Mouse (Mus musculus): ENCODE data around the gene Esp1.
"Not testable (repeated sequence)": the region's sequence is repeated elsewhere in the genome, so short reads cannot be mapped to it uniquely, and the experiment has no call there.

GRCm38 (mm10) chr17:40717055-40717454 is 9.9 kb upstream of the Esp1 start:
- not testable (repeated sequence) for TF ChIP-seq CHD2 (IDR thresholded peaks at IDR 0.05; ENCODE audit: low read depth, low read length); ZC3H11A (IDR thresholded peaks at IDR 0.05; ENCODE audit: borderline replicate concordance, low read depth, low read length); HCFC1 (IDR thresholded peaks at IDR 0.05; ENCODE audit: borderline replicate concordance, insufficient read depth, low read length); ZNF384 (IDR thresholded peaks at IDR 0.05; ENCODE audit: low read depth, low read length)

All from ES-E14 (cell line).